27 mouse cellular contexts compared by ENCODE assay signal in the genomic region with DNA sequence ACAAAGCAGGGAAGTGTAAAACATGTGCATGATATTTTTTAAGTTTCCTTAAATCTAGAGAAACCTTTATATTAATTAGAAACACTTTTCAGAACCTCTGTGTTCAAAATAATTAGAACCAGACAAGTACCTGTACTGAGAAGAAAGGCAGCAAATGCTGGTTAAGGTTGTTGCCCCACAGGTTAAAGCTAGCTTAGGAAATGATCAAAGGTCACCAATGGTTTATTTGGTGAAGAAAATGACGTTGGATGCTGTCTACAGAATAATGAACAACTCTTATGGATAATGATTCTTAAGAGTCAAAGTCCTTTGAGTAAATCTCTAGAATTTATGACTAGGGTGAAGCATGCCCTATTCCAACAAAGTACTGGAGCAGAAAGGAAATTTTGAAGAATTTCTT. TPM values are rescaled to one million over a fixed set of nuclear protein-coding genes. Genes with fewer than 3 reads are reported as not detected.
DNase-seq lines count a peak whose midpoint lies in the region; ATAC-seq and TF ChIP-seq lines count a peak whose summit lies in the region.
"Had no signal": no experiment of that assay in that cellular context is flagged by ENCODE, and none has a peak within 500 bp of the region (broad histone marks: within the 10 kb centered on the region; RNA-seq: fewer than 3 reads in every experiment).

No protein-coding gene starts in this region.

- H3K4me3 ChIP-seq in intestine, postnatal 0 days (ENCODE audit: low read depth, low read length): no peak overlapping the region
- H3K4me3 ChIP-seq in intestine, embryonic 15.5 days (replicated peaks): no peak overlapping the region
- no peak overlapping the region for H3K4me3 ChIP-seq in liver, postnatal 0 days (ENCODE audit: low read depth, low read length)
- H3K4me3 ChIP-seq in liver, embryonic 12.5 days: no peak overlapping the region
- H3K4me3 ChIP-seq: embryonic facial prominence, embryonic 10.5 days; embryonic facial prominence, embryonic 12.5 days; forebrain, embryonic 13.5 days; forebrain, embryonic 15.5 days had no signal

- TF ChIP-seq EP300 in liver, postnatal 0 days (IDR thresholded peaks at IDR 0.05; ENCODE audit: low read depth): no peak

- DNase-seq in kidney, adult 9 months: peak; percentile 68
- DNase-seq in kidney, postnatal 14 days: no peak
- DNase-seq in liver, postnatal 0 days: no peak
- DNase-seq: adrenal gland, adult 8-10 months; adrenal gland, postnatal 14 days; adrenal gland, postnatal 36 days; B cell, adult 2 months; cerebellum, adult 11-12 months; cerebellum, adult 2 months; cerebellum, adult 9-10 months; cerebellum, postnatal 10 days; cerebellum, postnatal 25 days had no signal

- no peaks in the 10 kb centered on the region for H3K27me3 ChIP-seq in intestine, postnatal 0 days (replicated peaks; ENCODE audit: control insufficient read depth, insufficient read depth, low read length)
- no peaks in the 10 kb centered on the region for H3K27me3 ChIP-seq in intestine, embryonic 15.5 days (replicated peaks)
- H3K27me3 ChIP-seq in liver, postnatal 0 days (ENCODE audit: insufficient read depth, low read length): no peaks in the 10 kb centered on the region
- H3K27me3 ChIP-seq in liver, embryonic 12.5 days (replicated peaks): no peaks in the 10 kb centered on the region
- H3K27me3 ChIP-seq: CH12.LX; embryonic facial prominence, embryonic 12.5 days; forebrain, embryonic 13.5 days; forebrain, embryonic 15.5 days had no signal

- no peak for TF ChIP-seq CTCF in intestine, postnatal 0 days (IDR thresholded peaks at IDR 0.05; ENCODE audit: low read depth)
- TF ChIP-seq CTCF in liver, postnatal 0 days (IDR thresholded peaks at IDR 0.05; ENCODE audit: low read depth): no peak

- no peaks in the 10 kb centered on the region for H3K36me3 ChIP-seq in intestine, postnatal 0 days (ENCODE audit: control insufficient read depth, insufficient read depth)
- no peaks in the 10 kb centered on the region for H3K36me3 ChIP-seq in intestine, embryonic 15.5 days
- no peaks in the 10 kb centered on the region for H3K36me3 ChIP-seq in liver, postnatal 0 days (replicated peaks; ENCODE audit: insufficient read depth, low read length)
- H3K36me3 ChIP-seq in liver, embryonic 12.5 days: no peaks in the 10 kb centered on the region
- H3K36me3 ChIP-seq: embryonic facial prominence, embryonic 10.5 days; embryonic facial prominence, embryonic 12.5 days; forebrain, embryonic 15.5 days; G1E had no signal

- no peak overlapping the region for H3K4me2 ChIP-seq in intestine, postnatal 0 days (replicated peaks; ENCODE audit: low read depth)
- no peak overlapping the region for H3K4me2 ChIP-seq in intestine, embryonic 15.5 days (replicated peaks)
- no peak overlapping the region for H3K4me2 ChIP-seq in liver, postnatal 0 days (ENCODE audit: low read depth, low read length)
- H3K4me2 ChIP-seq in liver, embryonic 12.5 days: no peak overlapping the region
- H3K4me2 ChIP-seq: embryonic facial prominence, embryonic 12.5 days; forebrain, embryonic 13.5 days; forebrain, embryonic 15.5 days had no signal

- H3K27ac ChIP-seq in intestine, postnatal 0 days (ENCODE audit: low read depth, low read length): no peak overlapping the region
- no peak overlapping the region for H3K27ac ChIP-seq in intestine, embryonic 15.5 days
- H3K27ac ChIP-seq in liver, postnatal 0 days (ENCODE audit: low read depth): no peak overlapping the region
- no peak overlapping the region for H3K27ac ChIP-seq in liver, embryonic 12.5 days
- H3K27ac ChIP-seq: embryonic facial prominence, embryonic 10.5 days; embryonic facial prominence, embryonic 12.5 days; forebrain, embryonic 13.5 days; forebrain, embryonic 15.5 days had no signal

- H3K4me1 ChIP-seq in intestine, postnatal 0 days (replicated peaks; ENCODE audit: control insufficient read depth, insufficient read depth, low read length): no peaks in the 10 kb centered on the region
- no peaks in the 10 kb centered on the region for H3K4me1 ChIP-seq in intestine, embryonic 15.5 days (replicated peaks)
- no peaks in the 10 kb centered on the region for H3K4me1 ChIP-seq in liver, postnatal 0 days (ENCODE audit: insufficient read depth)
- H3K4me1 ChIP-seq in liver, embryonic 12.5 days: no peaks in the 10 kb centered on the region
- H3K4me1 ChIP-seq: embryonic facial prominence, embryonic 10.5 days; embryonic facial prominence, embryonic 12.5 days; forebrain, embryonic 13.5 days; forebrain, embryonic 15.5 days had no signal

- 28% methylated on average over 1 of the region's 1 CpGs for WGBS in intestine, postnatal 0 days
- WGBS in intestine, embryonic 15.5 days: 14% methylated on average over 1 of the region's 1 CpGs
- 21% methylated on average over 1 of the region's 1 CpGs for WGBS in liver, postnatal 0 days (ENCODE audit: insufficient replicate concordance)
- 23% methylated on average over 1 of the region's 1 CpGs for WGBS in liver, embryonic 12.5 days (ENCODE audit: insufficient replicate concordance)

- ATAC-seq in intestine, postnatal 0 days: peak; percentile 36; the same call in 1 of the 2 replicates
- no peak for ATAC-seq in intestine, embryonic 15.5 days
- peak; percentile 33; the same call in 1 of the 2 replicates for ATAC-seq in liver, postnatal 0 days
- ATAC-seq in liver, embryonic 12.5 days: no peak
- ATAC-seq: activated CD4-positive, CD25-positive, alpha-beta regulatory T cell, adult 4 months; CD4-positive, CD25-positive, alpha-beta regulatory T cell, adult 4 months; forebrain, embryonic 13.5 days; forebrain, embryonic 15.5 days; Patski had no signal

- H3K9ac ChIP-seq in intestine, postnatal 0 days (ENCODE audit: low read depth, low read length): no peak overlapping the region
- no peak overlapping the region for H3K9ac ChIP-seq in intestine, embryonic 15.5 days
- no peak overlapping the region for H3K9ac ChIP-seq in liver, postnatal 0 days (replicated peaks)
- no peak overlapping the region for H3K9ac ChIP-seq in liver, embryonic 12.5 days
- H3K9ac ChIP-seq: embryonic facial prominence, embryonic 12.5 days; forebrain, embryonic 13.5 days; forebrain, embryonic 15.5 days had no signal

- H3K9me3 ChIP-seq in intestine, postnatal 0 days (ENCODE audit: control insufficient read depth): no peaks in the 10 kb centered on the region
- no peaks in the 10 kb centered on the region for H3K9me3 ChIP-seq in intestine, embryonic 15.5 days
- H3K9me3 ChIP-seq in liver, postnatal 0 days (ENCODE audit: low read length): no peaks in the 10 kb centered on the region
- no peaks in the 10 kb centered on the region for H3K9me3 ChIP-seq in liver, embryonic 12.5 days (replicated peaks)
- H3K9me3 ChIP-seq: embryonic facial prominence, embryonic 10.5 days; embryonic facial prominence, embryonic 12.5 days; forebrain, embryonic 13.5 days; forebrain, embryonic 15.5 days; G1E had no signal

RNA-seq across cellular contexts. Expression of gene Gm379, which starts 42.7 kb away (rescaled TPM):
- 0.87 and 1.1 TPM in 2 replicates for polyA plus RNA-seq in intestine, postnatal 0 days (2015; fragmentation: Nextera tagmentation; extraction: Ambion mirVana)
- polyA plus RNA-seq in intestine, embryonic 15.5 days (2015; fragmentation: Nextera tagmentation; extraction: Ambion mirVana): 0.21 TPM in 1 of 2 replicates, not detected in the other
- polyA plus RNA-seq in liver, postnatal 0 days (2015; fragmentation: Nextera tagmentation; extraction: Ambion mirVana): 3.3 and 4.1 TPM in 2 replicates
- polyA plus RNA-seq in liver, embryonic 12.5 days (2016; fragmentation: Nextera tagmentation; extraction: Ambion mirVana): not detected in 2 replicates
- polyA plus RNA-seq: activated CD4-positive, CD25-positive, alpha-beta regulatory T cell, adult 4 months; CD4-positive, CD25-positive, alpha-beta regulatory T cell, adult 4 months; cerebellum, adult 2 months; cortical plate, adult 2 months; embryonic facial prominence, embryonic 12.5 days; embryonic facial prominence, embryonic 14.5 days; forebrain, embryonic 11.5 days; forebrain, embryonic 13.5 days; forebrain, embryonic 15.5 days; G1E; Patski had no signal

Comparison
In these comparisons a context has a peak if more than half of its experiments do, and no peak if none do; other contexts are left out.
1. ATAC-seq: peak in intestine, postnatal 0 days (single experiment) and liver, postnatal 0 days (single experiment); none in intestine, embryonic 15.5 days (single experiment) and liver, embryonic 12.5 days (single experiment).